Mouse (Mus musculus) CH12.LX (cell line): ENCODE results near the gene Slc2a8.

Source experiments
- CTCF ChIP-seq, 2 experiments: IDR thresholded peaks in 1 of 2; conservative IDR thresholded peaks in 1 of 2; 2 replicates each; pipeline ENCODE4 v1.5.1; 2011 to 2012; ENCODE audit warnings: low read depth in 2 of 2, low read length in 2 of 2, improper control_type of control experiment in 1 of 2, inconsistent platforms in 1 of 2, mild to moderate bottlenecking in 1 of 2, moderate library complexity in 1 of 2
- EP300 ChIP-seq: IDR thresholded peaks from 2 replicates; pipeline ENCODE4 v1.6.1; 2011; ENCODE audit warnings: low read length, improper control_type of control experiment
- GABPA ChIP-seq: IDR thresholded peaks from 2 replicates; pipeline ENCODE4 v1.6.1; 2012; ENCODE audit warnings: low read depth, low read length, improper control_type of control experiment, inconsistent platforms; ENCODE audit not compliant: insufficient replicate concordance
- MAFK ChIP-seq: IDR thresholded peaks from 2 replicates; pipeline ENCODE4 v1.6.1; 2011; ENCODE audit warnings: low read length, improper control_type of control experiment; ENCODE audit not compliant: insufficient replicate concordance
- POLR2A ChIP-seq: IDR thresholded peaks from 2 replicates; pipeline ENCODE4 v1.6.1; 2011; ENCODE audit warnings: low read depth, mild to moderate bottlenecking, improper control_type of control experiment, low read length
- RAD21 ChIP-seq: IDR thresholded peaks from 2 replicates; pipeline ENCODE4 v1.6.1; 2011; ENCODE audit warnings: low read depth, mild to moderate bottlenecking, low read length, improper control_type of control experiment, moderate library complexity
- SIN3A ChIP-seq: IDR thresholded peaks from 2 replicates; pipeline ENCODE4 v1.6.1; 2012; ENCODE audit warnings: low read length, improper control_type of control experiment, inconsistent platforms
- USF1 ChIP-seq: IDR thresholded peaks from 2 replicates; pipeline ENCODE4 v1.6.1; 2014; ENCODE audit warnings: low read depth, mild to moderate bottlenecking, inconsistent platforms, low read length, improper control_type of control experiment
- USF2 ChIP-seq: conservative IDR thresholded peaks from 2 replicates; pipeline ENCODE4 v1.6.1; 2011; ENCODE audit warnings: low read depth, low read length, improper control_type of control experiment
- ZMIZ1 ChIP-seq: IDR thresholded peaks from 2 replicates; pipeline ENCODE4 v1.6.1; 2012; ENCODE audit warnings: low read depth, mild to moderate bottlenecking, inconsistent platforms, low read length, improper control_type of control experiment

DNA sequence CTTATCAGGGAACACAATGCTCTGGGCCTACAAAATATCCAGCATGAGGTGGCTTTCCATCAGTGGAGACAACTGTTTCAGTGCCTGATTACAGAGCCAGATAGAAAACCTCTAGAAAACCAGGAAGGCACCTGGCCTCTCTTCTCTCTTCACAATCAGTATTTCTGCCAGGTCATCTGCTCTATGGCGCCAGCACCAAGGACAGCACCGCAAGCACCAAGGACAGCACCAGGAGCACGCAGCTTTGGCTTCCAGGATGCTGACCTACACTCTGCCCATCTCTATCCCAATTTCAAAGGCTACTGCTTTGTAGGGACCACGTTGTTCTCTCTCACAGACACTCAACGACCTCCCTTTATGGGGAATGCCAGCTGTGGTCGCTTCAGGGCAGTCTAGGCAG is 36.1 kb upstream of the Slc2a8 start:
- TF ChIP-seq EP300 (no peak), CTCF (conservative IDR thresholded peaks at IDR 0.05 in 1 of 2, IDR thresholded peaks at IDR 0.05 in 1 of 2; ENCODE audit: low read depth in 2 of 2, low read length in 2 of 2) (no peak), SIN3A (peak; percentile 98), USF2 (no peak), POLR2A (no peak), MAFK (no peak), RAD21 (no peak), USF1 (no peak), GABPA (no peak), ZMIZ1 (no peak)
